Mouse (Mus musculus): Measurements from ENCODE around the gene Wbp1.
A peak's percentile ranks its signal among the peaks of the same experiment; 100 is the strongest.

Gene Wbp1

DNA sequence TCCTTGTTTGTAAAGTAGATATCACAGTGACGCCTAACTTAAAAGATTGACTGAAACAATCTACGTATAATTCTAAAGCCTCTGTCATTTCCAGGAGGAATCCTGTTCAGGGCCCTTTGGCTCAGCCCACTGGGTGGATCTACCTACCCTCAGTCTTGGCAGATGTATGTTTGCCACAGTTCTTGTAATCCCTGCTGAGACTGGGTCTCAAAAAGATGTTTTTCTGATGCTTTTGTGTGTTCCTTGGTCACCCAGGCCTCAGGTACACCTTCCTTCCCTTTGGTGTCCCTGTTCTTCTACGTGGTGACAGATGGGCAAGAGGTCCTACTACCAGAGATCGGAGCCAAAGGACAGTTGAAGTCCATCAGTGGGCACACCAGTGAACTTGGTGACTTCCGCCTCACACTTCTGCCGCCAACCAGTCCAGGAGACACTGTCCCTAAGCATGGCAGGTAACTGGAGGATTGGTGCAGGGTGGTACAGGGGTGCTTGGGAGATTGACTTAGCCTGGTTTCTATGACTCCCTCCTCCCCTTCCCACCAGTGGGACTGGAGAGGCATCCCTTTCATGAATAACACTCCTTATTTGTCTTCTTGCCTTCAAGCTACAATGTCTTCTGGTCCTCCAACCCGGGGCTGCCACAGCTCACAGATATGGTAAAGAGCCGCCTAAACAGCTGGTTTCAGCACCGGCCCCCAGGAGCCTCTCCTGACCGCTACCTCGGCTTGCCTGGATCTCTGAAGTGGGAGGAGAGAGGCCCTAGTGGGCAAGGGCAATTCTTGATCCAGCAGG is 4.8 kb downstream of the Wbp1 start:
- DNase-seq (ENCODE audit: low spot score) = no peak

DNA sequence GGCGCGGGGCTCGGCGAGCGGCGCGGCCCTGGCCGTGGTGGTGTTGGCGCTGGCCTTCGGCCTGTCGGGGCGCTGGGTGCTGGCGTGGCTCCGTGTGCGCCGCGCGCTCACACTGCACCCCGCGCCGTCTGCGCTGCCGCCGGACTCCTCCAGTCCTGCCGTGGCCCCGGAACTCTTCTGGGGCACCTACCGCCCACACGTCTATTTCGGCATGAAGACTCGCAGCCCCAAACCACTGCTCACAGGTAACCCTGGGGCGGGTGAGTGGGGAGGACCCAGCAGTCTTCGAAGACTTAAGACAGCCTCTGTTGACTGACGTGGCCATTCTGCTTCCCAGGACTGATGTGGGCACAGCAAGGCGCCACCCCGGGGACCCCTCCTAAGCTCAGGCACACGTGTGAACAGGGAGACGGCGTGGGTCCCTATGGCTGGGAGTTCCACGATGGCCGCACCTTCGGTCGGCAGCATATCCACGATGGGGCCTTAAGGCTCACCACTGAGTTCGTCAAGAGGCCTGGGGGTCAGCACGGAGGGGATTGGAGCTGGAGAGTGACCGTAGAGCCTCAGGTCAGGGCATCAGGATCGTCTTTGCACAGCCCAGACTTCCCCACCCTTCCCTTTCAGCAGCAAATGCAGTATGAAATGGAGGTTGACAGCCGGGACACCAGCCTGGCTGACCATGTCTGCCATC is 5.5 kb downstream of the Wbp1 start:
- peak; percentile 50 for DNase-seq (ENCODE audit: low spot score)

DNA sequence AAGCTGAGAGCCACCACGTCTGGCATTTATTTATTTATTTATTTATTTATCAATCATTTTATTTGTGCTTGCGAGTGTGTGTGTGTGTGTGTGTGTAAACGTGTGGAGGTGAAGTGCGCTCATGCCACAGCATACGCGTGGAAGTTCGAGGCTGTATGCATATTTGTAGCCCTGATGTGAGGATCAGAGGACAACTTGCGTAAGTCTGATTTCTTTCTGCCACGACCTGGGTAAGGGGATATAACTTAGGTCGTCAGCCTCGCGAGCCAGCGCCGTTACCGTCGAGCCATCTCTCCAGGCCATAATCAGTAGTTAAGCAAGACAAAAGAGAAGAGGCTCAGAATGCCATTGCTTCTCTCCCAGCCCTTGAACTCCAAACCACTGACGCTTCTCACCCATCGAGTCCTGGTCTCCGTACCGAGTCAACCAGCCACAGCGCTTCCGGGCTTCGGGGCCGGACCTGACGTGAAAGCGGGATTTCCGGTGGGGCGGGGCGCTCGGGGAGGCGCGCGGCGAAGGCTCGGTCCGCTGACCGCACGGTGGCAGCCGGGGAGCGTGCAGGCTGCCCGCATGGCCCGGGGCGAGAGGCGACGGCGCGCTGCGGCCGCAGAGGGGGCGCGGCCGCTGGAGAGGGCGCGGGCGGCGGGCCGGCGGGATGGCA is 6.2 kb downstream of the Wbp1 start, which contains the start of gene Mogs:
TSS of gene Mogs (plus strand) at position 486 of the 661 bp plus-strand sequence.
- DNase-seq (ENCODE audit: low spot score) = peak; percentile 90

DNA sequence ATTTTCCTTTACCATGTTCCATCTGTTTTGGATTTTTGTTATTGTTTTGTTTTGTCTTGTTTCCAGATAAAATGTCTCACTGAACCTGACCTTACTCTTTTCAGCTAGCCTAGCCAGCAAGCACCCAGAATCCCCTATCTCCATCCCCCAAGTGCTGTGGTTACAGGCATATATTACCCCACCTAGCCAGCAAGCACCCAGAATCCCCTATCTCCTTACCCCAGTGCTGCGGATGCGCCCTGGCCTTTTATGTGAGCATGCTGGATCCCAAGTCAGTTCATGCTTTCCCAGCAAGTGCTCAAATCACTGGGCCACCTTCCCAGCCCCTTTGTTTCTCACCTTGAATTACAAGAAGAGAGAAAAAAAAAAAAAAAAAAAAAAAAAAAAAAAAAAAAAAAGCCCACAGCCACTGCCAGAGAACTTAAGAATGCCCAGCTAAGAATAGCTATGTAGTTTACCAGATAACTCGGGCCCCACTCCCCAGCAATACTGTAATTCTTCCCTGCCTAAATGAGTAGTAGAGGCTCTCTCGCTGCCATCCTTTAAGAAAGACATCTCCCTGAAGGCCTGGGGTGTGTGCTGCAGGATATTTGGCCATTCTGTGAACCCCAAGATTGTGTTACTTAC is 9.7 kb downstream of the Wbp1 start:
- DNase-seq (ENCODE audit: low spot score) = no peak

DNA sequence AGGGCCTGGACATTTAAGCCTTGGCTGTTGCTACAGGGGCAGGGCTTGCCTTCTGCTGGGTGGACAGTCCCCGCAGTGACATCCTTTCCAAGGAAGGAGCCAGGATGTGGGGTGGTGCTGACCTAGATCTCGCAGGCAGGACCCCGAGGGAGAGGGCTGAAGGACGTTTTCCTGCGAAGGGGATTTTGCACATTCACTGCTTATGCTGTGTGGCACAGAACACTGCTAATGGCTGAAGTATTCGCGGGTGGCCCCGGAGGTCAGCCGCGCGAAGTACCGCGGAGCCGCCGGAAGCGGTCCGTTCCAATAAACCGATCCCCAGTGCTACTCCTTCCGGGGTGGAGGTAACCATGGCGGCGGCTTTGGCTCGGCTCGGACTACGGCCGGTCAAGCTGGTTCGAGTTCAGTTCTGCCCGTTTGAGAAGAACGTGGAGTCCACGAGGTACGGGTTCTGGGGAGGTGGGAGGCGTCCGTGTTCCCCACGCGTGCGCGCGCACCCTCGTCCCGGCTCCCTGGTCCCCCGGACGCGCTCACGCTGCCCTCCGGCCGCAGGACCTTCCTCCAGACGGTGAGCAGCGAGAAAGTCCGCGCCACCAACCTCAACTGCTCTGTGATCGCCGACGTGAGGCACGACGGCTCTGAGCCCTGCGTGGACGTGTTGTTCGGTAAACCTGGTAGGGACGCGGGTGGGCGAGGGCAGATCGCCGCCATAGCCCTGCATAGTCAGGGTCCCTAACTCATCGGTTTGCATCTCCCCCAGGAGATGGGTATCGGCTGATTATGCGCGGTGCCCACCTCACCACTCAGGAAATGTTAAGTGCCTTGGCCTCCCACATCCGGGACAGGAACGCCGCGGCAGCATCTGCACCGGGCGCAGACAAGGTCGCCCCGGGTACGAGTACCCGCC is 12.3 kb downstream of the Wbp1 start, which contains the start of gene Mrpl53:
TSS of gene Mrpl53 (plus strand) at position 279 of the 907 bp plus-strand sequence.
- DNase-seq (ENCODE audit: low spot score) = peak; percentile 83

DNA sequence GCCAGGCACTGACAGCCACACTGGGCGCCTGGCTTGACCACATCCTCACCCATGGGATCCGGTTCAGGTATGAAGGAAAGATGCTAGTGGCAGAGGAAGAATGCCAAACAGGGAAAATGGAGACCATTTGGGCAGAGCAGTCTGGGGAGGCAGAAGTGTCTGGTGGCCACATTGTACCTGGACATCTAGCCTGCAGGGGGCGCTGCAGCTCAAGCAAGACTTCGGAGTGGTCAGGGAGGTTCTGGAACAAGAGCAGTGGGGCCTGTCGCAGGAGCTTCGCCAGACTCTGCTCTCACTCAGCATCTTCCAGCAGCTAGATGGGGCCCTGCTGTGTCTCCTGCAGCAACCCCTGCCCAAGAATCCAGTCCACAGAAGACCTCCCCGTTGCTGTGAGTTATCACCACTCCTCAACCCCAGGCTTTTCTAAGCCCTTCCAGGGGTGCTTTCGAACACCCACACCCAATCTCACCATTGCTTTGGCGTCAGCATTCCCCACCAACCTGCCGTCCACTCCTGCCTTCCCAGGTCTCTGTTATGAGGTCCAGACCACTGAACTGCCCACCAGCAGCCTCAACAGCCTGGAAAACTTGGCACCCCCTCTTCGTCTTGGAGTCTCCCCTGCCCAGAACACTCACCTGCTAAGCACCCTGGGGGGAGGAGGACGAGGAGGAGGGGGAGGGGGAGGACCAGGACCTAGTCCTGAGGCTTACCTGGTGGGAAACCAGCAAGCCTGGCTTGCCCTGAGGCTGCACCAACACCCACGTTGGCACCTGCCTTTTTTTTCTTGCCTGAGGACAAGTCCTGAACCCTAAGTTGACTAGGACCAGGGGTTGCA is 13.6 kb downstream of the Wbp1 start:
- peak; percentile 74 for DNase-seq (ENCODE audit: low spot score)

DNA sequence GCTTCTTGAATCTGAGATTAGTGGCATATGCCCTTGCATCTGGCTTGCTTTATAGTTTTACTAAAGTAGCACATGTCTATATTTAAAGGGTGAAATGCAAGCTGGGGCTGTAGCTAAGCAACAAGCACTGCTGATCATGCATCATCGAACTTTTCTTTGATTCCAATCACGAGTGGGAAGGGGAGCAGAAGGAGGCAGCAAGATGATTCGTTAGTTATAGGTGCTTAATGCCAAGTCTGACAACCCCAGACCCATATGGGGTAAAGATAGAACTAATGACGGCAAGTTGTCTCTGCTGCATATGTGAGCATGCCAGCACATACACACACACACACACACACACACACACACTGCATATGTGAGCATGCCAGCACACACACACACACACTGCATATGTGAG is 17.2 kb downstream of the Wbp1 start:
- DNase-seq (ENCODE audit: low spot score) = no peak

DNA sequence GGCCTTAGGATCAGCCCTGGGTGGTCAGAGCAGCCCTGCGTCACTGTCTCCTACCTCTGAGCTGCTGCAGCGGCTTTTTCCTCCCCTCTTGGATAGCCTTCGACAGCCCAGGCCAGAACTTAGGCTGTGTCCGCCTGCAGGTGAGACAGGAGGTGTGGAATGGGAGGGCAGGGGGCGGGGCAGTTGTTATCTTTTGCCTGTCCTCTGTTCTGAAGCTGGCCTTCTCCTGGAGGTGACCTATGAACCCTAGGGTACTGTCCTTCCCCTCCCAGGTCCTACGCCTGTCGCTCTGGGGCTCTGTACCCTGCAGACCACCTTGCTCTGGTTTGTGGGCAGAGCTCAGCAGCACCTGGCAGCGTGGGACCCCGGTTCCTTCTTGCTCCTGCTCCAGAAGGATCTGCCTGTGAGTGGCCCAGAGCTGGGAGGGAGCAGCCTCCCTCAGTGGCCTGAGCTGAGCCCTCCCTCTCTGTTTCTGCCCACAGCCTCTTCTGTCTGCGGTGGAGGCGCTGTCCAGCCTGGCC is 18.2 kb downstream of the Wbp1 start:
- DNase-seq (ENCODE audit: low spot score) = no peak

DNA sequence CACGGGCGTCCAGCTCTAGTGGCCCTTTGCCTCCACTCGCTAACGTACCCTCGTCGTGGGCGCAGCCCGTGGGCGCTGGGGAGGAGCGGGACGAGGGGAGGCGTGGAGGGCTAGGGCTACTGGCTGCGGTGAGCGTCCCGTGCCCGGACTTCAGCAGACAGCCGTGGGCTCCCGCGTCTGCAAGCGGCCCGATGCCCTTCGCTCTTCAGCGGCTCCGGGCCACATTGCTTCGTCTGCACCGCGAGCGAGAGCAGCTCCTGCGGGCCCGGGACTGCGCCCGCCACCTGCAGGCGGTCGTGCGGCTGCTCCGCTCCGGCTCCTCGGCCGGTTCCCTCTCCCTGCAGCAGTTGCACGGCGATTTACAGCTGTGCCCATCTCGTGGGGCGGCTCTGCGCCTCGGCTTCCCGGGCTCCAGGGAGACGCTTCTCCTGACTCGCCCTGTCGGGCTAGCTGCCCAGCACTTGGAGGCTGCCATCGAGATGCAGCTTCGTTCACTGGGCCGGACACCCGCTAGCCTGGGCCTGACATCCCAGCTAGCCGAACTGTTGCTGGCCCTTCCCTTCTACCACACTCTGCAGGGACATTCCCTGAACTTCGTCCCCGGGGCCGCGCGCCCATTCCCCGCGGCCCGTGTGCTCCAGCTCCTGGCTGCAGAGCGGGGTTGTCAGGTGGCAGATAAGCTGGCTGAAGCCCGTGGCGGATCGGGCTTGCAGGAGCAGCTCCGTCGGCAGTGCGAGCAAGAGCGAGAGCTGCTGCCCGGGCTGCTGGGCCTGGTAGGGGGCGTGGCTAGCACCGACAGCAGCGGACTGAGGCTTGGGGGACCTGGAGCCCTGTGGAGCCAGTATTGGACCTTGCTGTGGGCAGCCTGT is 19.4 kb downstream of the Wbp1 start:
- DNase-seq (ENCODE audit: low spot score) = peak; percentile 74

DNA sequence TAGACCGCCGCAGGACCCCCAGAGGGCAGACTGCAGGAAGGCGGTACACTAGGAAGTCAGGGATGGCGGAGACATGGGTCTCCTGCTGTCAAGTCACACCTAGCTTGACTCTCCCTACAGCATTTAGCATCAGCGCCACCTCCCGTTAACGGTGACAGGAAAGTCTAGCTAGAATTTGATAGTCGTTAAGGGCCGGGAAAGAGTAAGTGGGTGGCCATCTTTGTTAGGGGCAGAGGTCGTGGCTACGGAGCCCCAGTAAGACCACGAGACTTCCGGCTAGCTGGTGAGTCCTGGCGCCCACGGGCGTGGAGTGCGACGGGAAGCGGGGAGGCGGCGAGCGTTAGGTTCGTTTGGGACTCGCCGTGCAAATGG is 20.1 kb downstream of the Wbp1 start, which contains the start of the genes Ccdc142 and Gm42688:
TSS of gene Ccdc142 (plus strand) at position 286 of the 372 bp plus-strand sequence.
TSS of gene Gm42688 (plus strand) at position 302 of the 372 bp plus-strand sequence.
- DNase-seq (ENCODE audit: low spot score) = peak; percentile 89

DNA sequence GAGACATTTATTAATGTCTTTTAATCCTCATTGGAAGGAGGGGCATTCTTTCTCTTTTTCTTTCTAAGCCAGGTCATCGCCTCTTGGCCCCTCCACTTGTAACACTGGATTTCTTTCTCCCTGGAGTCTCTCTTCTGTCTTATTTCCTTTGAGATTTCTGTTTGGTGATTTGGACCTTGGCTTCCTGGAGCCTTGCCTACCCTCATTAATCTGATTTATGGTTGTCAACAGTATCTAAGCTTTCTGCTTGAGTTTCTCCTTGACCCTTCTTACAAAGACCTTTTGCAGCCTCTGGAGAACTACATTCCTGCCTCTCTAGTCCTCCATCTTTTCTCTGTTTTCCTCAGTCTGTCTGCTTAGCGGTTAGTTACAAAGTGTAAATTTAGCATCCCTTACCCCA is 22.9 kb downstream of the Wbp1 start:
- DNase-seq (ENCODE audit: low spot score) = no peak

DNA sequence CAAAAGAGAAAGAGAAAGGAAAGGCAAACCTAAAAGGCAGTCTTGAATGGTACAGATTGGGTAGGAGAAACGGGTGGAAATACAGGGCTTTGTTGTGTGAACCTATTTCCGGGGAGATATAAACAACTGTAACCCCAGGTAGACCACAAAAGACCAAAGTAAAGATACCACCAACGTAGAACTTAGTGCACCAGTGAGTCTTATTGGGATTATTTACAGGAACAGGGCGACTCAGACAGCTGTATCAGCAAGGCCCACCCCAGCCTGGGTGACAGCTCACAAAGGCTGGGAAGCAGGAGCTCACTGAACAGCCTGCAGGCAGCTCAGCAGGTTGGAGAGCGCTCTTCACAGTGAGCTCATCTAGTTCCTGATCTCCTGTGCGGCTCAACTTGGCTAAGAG is 25.4 kb downstream of the Wbp1 start:
- no peak for DNase-seq (ENCODE audit: low spot score)

DNA sequence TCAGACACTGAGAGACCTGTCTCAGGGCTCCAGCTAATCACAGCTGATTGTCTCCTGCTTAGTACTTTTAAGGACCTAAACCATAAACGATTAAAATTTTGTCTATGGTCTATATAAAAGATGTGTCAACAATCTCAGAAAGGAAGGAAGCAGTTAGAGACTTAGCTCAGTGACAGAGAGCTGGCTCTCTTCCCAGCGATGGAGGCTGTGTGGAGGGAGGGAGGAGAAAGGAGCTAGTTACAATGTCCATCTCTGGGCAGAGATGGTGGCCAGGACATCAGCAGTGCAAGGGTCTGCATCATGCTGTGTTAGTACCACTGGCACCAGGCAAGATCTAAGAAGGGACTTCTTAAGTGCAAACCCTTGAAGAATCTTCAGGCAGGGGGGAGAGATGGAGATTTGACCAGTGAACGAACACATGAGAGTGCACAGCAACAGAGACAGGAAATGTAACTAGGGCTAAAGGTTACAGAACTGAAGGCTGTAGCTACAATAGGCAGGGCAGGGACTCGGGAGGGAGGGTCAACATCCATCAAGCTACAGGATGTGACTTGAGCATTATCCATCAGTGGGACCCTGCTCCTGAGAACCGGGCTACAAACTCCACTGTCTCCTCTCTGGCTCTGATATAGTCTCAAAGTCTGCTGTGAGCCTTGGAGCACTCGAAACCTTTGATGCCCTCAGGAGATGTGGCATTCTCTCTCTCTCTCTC is 28.8 kb downstream of the Wbp1 start:
- no peak for DNase-seq (ENCODE audit: low spot score)

DNA sequence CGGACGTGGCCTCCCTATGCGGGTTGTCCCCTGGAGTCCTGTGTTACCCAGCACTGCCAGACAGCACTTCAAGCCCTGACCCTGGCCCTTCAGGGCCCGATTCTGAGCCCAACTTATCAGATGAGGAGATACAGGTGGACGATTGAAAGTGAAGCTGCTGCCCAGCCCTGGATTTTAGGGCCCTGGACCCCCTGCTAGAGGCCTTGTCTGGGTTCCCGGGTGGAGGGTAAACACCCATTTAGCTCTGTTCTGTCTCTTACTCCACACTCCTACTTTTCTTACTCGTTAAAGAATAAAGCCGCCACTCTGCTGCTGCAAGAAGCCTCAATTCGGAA is 33.5 kb downstream of the Wbp1 start:
- DNase-seq (ENCODE audit: low spot score) = no peak

DNA sequence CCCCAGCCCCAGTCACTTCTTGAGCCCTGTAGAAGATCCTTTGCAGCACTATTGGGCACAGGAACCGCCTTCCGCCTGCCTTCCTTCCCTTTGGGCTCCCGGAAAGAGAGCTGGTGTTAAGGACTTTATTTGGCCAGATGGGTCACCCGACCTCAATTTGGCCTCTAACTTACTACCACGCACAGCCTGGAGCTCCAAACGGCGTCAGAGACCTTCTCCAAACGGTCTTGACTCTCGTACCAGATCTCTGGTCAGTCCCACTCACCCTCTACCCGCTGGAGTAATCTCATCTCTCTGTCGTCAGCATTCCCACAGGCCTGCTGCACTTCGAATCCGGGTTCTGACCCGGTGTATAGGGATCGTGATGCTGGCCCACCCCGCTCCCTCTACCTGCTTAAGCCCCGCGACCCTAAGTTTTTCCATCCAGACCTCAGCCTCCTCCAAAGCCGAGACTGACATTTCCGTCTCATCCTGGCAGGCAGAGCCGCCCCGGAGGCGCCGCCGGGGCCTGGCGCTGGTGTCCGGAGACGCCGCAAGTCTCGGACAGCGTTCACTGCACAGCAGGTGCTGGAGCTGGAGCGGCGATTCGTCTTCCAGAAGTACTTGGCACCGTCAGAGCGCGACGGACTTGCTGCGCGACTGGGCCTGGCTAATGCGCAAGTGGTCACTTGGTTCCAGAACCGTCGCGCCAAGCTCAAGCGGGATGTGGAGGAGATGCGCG is 34.0 kb downstream of the Wbp1 start:
- DNase-seq (ENCODE audit: low spot score) = no peak

DNA sequence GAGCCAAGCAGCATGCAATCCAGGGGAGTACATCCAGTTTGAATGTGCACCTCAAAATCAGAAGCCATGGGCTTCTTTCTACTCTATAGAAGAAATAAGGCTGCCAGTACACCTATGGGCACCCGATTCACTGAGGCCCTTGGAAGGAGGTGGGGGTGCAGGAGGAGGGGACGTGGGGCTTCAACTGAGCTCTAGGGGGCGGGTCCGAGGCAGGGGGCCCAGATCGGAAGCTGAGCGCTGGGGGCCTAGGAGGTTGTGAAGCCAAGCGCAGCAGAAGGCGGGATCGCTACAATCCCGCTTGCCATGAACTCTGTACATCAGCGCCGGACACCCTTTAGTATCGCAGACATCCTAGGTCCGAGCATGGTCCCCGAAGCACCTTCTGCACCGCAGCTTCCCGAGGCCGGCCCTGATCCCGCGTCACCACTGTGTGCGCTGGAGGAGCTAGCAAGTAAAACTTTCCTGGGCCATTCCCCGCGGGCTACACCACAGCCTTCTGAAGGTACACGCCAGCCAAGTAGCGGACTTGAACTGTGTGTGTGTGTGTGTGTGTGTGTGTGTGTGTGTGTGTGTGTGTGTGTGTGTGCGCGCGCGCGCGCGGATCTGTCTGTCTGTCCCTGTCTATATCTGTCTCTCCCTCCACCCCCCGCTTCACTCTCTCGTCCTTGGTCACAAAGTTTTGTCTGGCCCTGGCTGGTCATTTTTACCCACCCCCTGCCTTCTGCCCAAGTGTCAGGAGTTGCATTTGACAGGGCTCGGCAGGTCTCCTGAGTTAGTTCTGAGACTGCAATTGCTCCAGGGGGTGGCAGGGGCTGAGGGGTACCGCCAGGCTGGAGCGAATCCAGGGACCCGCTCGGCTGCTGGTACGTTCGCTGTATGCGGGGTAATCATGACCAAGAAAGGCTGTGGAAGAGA is 35.0 kb downstream of the Wbp1 start, which contains the start of gene Lbx2:
TSS of gene Lbx2 (plus strand) at position 247 of the 915 bp plus-strand sequence.
- DNase-seq (ENCODE audit: low spot score) = no peak

DNA sequence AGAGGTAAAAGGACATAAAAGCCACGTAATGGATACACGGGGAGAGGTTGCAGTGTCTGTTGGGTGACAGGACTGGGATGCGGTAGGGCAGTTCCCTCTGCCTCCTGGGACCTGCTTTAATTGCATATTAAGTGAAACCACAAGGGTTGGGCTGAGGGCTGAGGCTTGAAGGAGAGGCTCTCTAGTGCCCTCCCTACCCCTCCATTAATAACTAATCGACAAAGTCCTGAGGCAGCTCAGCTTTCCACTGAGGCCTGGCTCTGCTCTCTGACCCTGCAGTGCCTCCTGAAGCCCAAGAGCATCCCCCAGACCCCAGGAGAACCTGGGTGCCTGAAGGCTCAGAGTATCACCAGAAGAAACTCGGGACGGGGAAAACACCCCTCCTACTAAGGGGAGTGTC is 36.9 kb downstream of the Wbp1 start:
- no peak for DNase-seq (ENCODE audit: low spot score)
